Mouse (Mus musculus) thymus, postnatal 14 days (tissue): ENCODE measurements around the gene Fbll1.
"Not testable (repeated sequence)": the region's sequence is repeated elsewhere in the genome, so short reads cannot be mapped to it uniquely, and the experiment has no call there.

Experiments used
- DNase-seq: peaks from one replicate; pipeline ENCODE4 v3.0.0; 2021

Fbll1 gene

GRCm38 (mm10) chr11:35798874-35799273, at the start of gene Fbll1:
Gene Fbll1, minus strand, starts transcription at chr11:35798884.
- DNase-seq: no peak

GRCm38 (mm10) chr11:35844299-35844698, 45.6 kb upstream of the Fbll1 start:
- DNase-seq: no peak

GRCm38 (mm10) chr11:35842560-35842959, 43.9 kb upstream of the Fbll1 start:
- peak; percentile 21 for DNase-seq

GRCm38 (mm10) chr11:35841738-35842325, 43.1 kb upstream of the Fbll1 start:
- peak; percentile 18 for DNase-seq

- not testable (repeated sequence) for DNase-seq
Observed at GRCm38 (mm10) chr11:35840806-35841205, 42.1 kb upstream of the Fbll1 start.

- DNase-seq: no peak
Observed at GRCm38 (mm10) chr11:35840282-35840681, 41.6 kb upstream of the Fbll1 start.

GRCm38 (mm10) chr11:35838345-35839338, 40.0 kb upstream of the Fbll1 start:
- DNase-seq: peak; percentile 81

GRCm38 (mm10) chr11:35837156-35838126, 38.8 kb upstream of the Fbll1 start:
- DNase-seq: no peak

GRCm38 (mm10) chr11:35834022-35834760, 35.5 kb upstream of the Fbll1 start, which contains the start of gene Rars:
Gene Rars, minus strand, starts transcription at chr11:35834506.
- peak; percentile 93 for DNase-seq

GRCm38 (mm10) chr11:35833270-35833669, 34.6 kb upstream of the Fbll1 start:
- no peak for DNase-seq

GRCm38 (mm10) chr11:35832139-35832538, 33.5 kb upstream of the Fbll1 start:
- DNase-seq: no peak

- DNase-seq: no peak
Observed at GRCm38 (mm10) chr11:35827714-35828113, 29.0 kb upstream of the Fbll1 start.

GRCm38 (mm10) chr11:35816316-35816715, 17.6 kb upstream of the Fbll1 start:
- DNase-seq: no peak

- DNase-seq: no peak
Observed at GRCm38 (mm10) chr11:35811458-35811857, 12.8 kb upstream of the Fbll1 start.

GRCm38 (mm10) chr11:35801332-35801731, 2.6 kb upstream of the Fbll1 start:
- no peak for DNase-seq

GRCm38 (mm10) chr11:35798495-35798820, 226 bp downstream of the Fbll1 start:
- peak; percentile 32 for DNase-seq

GRCm38 (mm10) chr11:35797751-35798494, 761 bp downstream of the Fbll1 start:
- DNase-seq: no peak

- not testable (repeated sequence) for DNase-seq
Observed at GRCm38 (mm10) chr11:35792800-35793199, 5.9 kb downstream of the Fbll1 start.

GRCm38 (mm10) chr11:35788443-35788842, 10.2 kb downstream of the Fbll1 start:
- no peak for DNase-seq

- DNase-seq: no peak
Observed at GRCm38 (mm10) chr11:35784537-35784936, 14.1 kb downstream of the Fbll1 start.

GRCm38 (mm10) chr11:35784002-35784401, 14.7 kb downstream of the Fbll1 start:
- no peak for DNase-seq
